Mouse (Mus musculus): ENCODE data around the gene Elovl7. TPM values are rescaled to one million over a fixed set of nuclear protein-coding genes. Genes with fewer than 3 reads are reported as not detected.

Elovl7 gene
- 1 to 10 TPM in 1 of 2 experiments, under 1 TPM in 1; 0.66 to 2.3 TPM for polyA plus RNA-seq (2012; fragmentation: generic; extraction: Trizol)

DNA sequence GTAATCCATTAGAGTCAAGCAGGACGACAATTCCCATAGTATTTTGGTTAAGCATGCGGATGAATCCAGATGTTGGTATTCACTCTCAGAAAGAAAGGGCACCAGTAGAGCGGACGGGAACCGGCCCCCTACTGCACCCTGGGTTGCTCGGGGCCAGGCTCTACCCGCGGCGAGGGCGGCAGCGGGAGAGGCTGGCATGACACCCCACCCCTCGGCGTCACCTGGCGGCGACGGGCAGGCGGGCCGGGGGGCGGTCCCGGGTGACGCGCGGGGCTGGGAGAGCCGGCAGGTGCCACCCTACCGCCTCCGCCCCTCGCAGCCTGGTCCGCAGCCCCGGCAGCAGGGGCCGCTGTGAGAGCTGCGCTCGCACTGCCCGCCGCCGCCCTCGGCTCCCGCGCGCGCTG lies at the start of gene Elovl7:
Gene Elovl7, plus strand, starts transcription at position 324 of the 404 bp plus-strand sequence.

DNA sequence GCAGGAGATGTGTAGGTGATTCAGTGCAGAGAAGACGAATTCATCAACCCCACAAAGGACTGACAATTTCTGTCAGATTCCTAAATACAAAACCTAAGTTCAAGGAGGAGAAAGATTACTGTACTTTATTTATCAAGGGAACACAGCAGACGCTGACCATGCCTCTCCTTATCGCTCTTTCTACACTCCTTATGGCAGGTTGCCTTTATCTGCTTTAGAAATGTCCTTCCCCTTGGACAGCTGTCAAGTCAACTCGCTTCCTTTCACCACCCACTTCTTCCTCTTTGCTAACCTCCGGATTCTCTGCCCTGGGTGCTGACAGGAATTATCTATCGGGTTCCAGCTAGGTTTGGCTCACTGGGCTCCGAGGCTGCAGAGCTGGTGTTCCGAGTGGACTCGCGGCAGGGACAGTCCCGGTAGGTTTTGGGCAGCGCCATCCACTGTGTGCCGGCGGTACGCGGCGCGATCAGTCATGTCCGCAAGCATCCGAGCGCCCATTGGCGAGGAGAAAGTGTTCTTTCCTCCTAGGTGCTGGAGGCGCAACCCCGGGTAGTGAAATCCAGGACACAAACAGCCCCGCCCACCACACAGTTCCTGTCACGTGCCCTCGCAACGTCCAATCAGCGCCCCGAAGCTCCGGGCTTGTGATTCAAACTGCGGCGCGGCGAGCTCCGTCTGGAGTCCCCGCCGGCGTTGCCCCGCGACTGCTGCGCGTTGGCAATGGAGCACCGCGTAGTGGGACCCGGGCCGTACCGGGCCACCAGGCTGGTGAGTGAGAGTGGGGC lies 101.7 kb downstream of the Elovl7 start, which contains the start of gene Depdc1b:
Gene Depdc1b, plus strand, starts transcription at position 631 of the 785 bp plus-strand sequence.

Other genes with a start within 250 kb of the Elovl7 start
- gene Smim15, start 170.0 kb upstream of the Elovl7 start, polyA plus RNA-seq (2012; fragmentation: generic; extraction: Trizol), result 1 to 10 TPM in 1 of 2 experiments, under 1 TPM in 1; 0.82 to 9.3 TPM
- gene Ndufaf2, start 55.8 kb upstream of the Elovl7 start, polyA plus RNA-seq (2012; fragmentation: generic; extraction: Trizol), result 10 to 100 TPM; 29.0 to 33.6 TPM
- gene Ercc8, start 55.7 kb upstream of the Elovl7 start, polyA plus RNA-seq (2012; fragmentation: generic; extraction: Trizol), result 1 to 10 TPM; 4.8 TPM
- 1 to 10 TPM; 4.1 to 9.8 TPM for gene Depdc1b, start 101.9 kb downstream of the Elovl7 start, polyA plus RNA-seq (2012; fragmentation: generic; extraction: Trizol)
- 1 to 10 TPM in 1 of 2 experiments, under 1 TPM in 1; 0.56 to 3.4 TPM for gene Pde4d, start 235.5 kb downstream of the Elovl7 start, polyA plus RNA-seq (2012; fragmentation: generic; extraction: Trizol)